Mouse (Mus musculus): ENCODE measurements at regions not wholly inside any gene's neighbourhood (a gene's known extent, or its start where the extent isn't known, plus 50 kb on each side); places are given as distances from the start of the nearest gene placed in this dataset.

GRCm38 (mm10) chr4:95163403-95163802 lies 111.4 kb upstream of the Jun start:
- Histone ChIP-seq H3K4me3 (no peak overlapping the region), H3K79me2 (replicated peaks; ENCODE audit: control insufficient read depth, insufficient read depth, low read length) (no peaks in the 10 kb centered on the region), H3K27me3 (ENCODE audit: control insufficient read depth, insufficient read depth, low read length) (no peaks in the 10 kb centered on the region), H3K27ac (no peak overlapping the region), H3K36me3 (ENCODE audit: control insufficient read depth, insufficient read depth, low read length) (peaks cover 3% of the 10 kb centered on the region), H3K4me1 (ENCODE audit: control insufficient read depth, insufficient read depth, low read length) (peaks cover 9% of the 10 kb centered on the region), H3K9ac (ENCODE audit: low read depth, low read length) (no peak overlapping the region)
- no peak for DNase-seq
- TF ChIP-seq CTCF (IDR thresholded peaks at IDR 0.05): no peak
- no peak for TF ChIP-seq POLR2A (IDR thresholded peaks at IDR 0.05; ENCODE audit: insufficient read depth, low read depth, low read length)
- TF ChIP-seq EP300 (IDR thresholded peaks at IDR 0.05; ENCODE audit: insufficient read depth, low read depth, low read length): no peak
- 57% methylated on average over 4 of the region's 4 CpGs for WGBS
- intact Hi-C loops (cut with DNase I): loop anchor here (5.0 to 10.0 kb wide), 5 partner anchors 119 to 711 kb away; partner anchors contain the start of gene Fggy

- no peak for TF ChIP-seq CTCF (IDR thresholded peaks at IDR 0.05)
- TF ChIP-seq EP300 (IDR thresholded peaks at IDR 0.05; ENCODE audit: insufficient read depth, low read depth, low read length): no peak
- no peak for TF ChIP-seq POLR2A (IDR thresholded peaks at IDR 0.05; ENCODE audit: insufficient read depth, low read depth, low read length)
- Histone ChIP-seq H3K36me3 (ENCODE audit: control insufficient read depth, insufficient read depth, low read length) (no peaks in the 10 kb centered on the region), H3K4me1 (ENCODE audit: control insufficient read depth, insufficient read depth, low read length) (no peaks in the 10 kb centered on the region), H3K79me2 (replicated peaks; ENCODE audit: control insufficient read depth, insufficient read depth, low read length) (no peaks in the 10 kb centered on the region), H3K4me3 (no peak overlapping the region), H3K27ac (no peak overlapping the region), H3K9ac (ENCODE audit: low read depth, low read length) (no peak overlapping the region), H3K27me3 (ENCODE audit: control insufficient read depth, insufficient read depth, low read length) (no peaks in the 10 kb centered on the region)
- 93% methylated on average over 5 of the region's 5 CpGs for WGBS
- no peak for DNase-seq
- intact Hi-C loops (cut with DNase I): loop anchor here (10.0 kb wide), 2 partner anchors 558 to 708 kb away; no protein-coding TSS in a partner anchor
Measured at GRCm38 (mm10) chr4:95166503-95166902, 114.5 kb upstream of the Jun start.

- Histone ChIP-seq H3K79me2 (replicated peaks; ENCODE audit: control insufficient read depth, insufficient read depth, low read length) (no peaks in the 10 kb centered on the region), H3K27ac (no peak overlapping the region), H3K4me3 (no peak overlapping the region), H3K27me3 (ENCODE audit: control insufficient read depth, insufficient read depth, low read length) (no peaks in the 10 kb centered on the region), H3K4me1 (ENCODE audit: control insufficient read depth, insufficient read depth, low read length) (no peaks in the 10 kb centered on the region), H3K36me3 (ENCODE audit: control insufficient read depth, insufficient read depth, low read length) (no peaks in the 10 kb centered on the region), H3K9ac (ENCODE audit: low read depth, low read length) (no peak overlapping the region)
- no peak for DNase-seq
- no peak for TF ChIP-seq CTCF (IDR thresholded peaks at IDR 0.05)
- no peak for TF ChIP-seq EP300 (IDR thresholded peaks at IDR 0.05; ENCODE audit: insufficient read depth, low read depth, low read length)
- TF ChIP-seq POLR2A (IDR thresholded peaks at IDR 0.05; ENCODE audit: insufficient read depth, low read depth, low read length): no peak
- intact Hi-C loops (cut with DNase I): loop anchor here (10.0 kb wide), 2 partner anchors 558 to 708 kb away; no protein-coding TSS in a partner anchor
- WGBS: 92% methylated on average over 1 of the region's 1 CpGs
Measured at GRCm38 (mm10) chr4:95167216-95167615, 115.2 kb upstream of the Jun start.

GRCm38 (mm10) chr4:95169702-95170101 lies 117.7 kb upstream of the Jun start:
- Histone ChIP-seq H3K4me1 (ENCODE audit: control insufficient read depth, insufficient read depth, low read length) (no peaks in the 10 kb centered on the region), H3K79me2 (replicated peaks; ENCODE audit: control insufficient read depth, insufficient read depth, low read length) (no peaks in the 10 kb centered on the region), H3K4me3 (no peak overlapping the region), H3K27me3 (ENCODE audit: control insufficient read depth, insufficient read depth, low read length) (no peaks in the 10 kb centered on the region), H3K9ac (ENCODE audit: low read depth, low read length) (no peak overlapping the region), H3K27ac (no peak overlapping the region), H3K36me3 (ENCODE audit: control insufficient read depth, insufficient read depth, low read length) (no peaks in the 10 kb centered on the region)
- 35% methylated on average over 2 of the region's 2 CpGs for WGBS
- no peak for DNase-seq
- intact Hi-C loops (cut with DNase I): loop anchor here (10.0 kb wide), 2 partner anchors 555 to 705 kb away; no protein-coding TSS in a partner anchor
- TF ChIP-seq CTCF (IDR thresholded peaks at IDR 0.05) (no peak), POLR2A (IDR thresholded peaks at IDR 0.05; ENCODE audit: insufficient read depth, low read depth, low read length) (no peak), EP300 (IDR thresholded peaks at IDR 0.05; ENCODE audit: insufficient read depth, low read depth, low read length) (no peak)

- TF ChIP-seq CTCF (IDR thresholded peaks at IDR 0.05) (no peak), POLR2A (IDR thresholded peaks at IDR 0.05; ENCODE audit: insufficient read depth, low read depth, low read length) (no peak), EP300 (IDR thresholded peaks at IDR 0.05; ENCODE audit: insufficient read depth, low read depth, low read length) (no peak)
- 59% methylated on average over 2 of the region's 2 CpGs for WGBS
Measured at GRCm38 (mm10) chr4:95177753-95178152, 125.7 kb upstream of the Jun start.

GRCm38 (mm10) chr4:95178467-95178866 lies 126.4 kb upstream of the Jun start:
- TF ChIP-seq EP300 (IDR thresholded peaks at IDR 0.05; ENCODE audit: insufficient read depth, low read depth, low read length) (no peak), POLR2A (IDR thresholded peaks at IDR 0.05; ENCODE audit: insufficient read depth, low read depth, low read length) (no peak), CTCF (IDR thresholded peaks at IDR 0.05) (no peak)
- intact Hi-C loops (cut with DNase I): no loop called here
- H3K27me3 ChIP-seq (ENCODE audit: control insufficient read depth, insufficient read depth, low read length): no peaks in the 10 kb centered on the region

More at GRCm38 (mm10) chr4:95177753-95178152, 125.7 kb upstream of the Jun start:
- Histone ChIP-seq H3K4me3 (no peak overlapping the region), H3K9ac (ENCODE audit: low read depth, low read length) (no peak overlapping the region), H3K79me2 (replicated peaks; ENCODE audit: control insufficient read depth, insufficient read depth, low read length) (no peaks in the 10 kb centered on the region), H3K4me1 (ENCODE audit: control insufficient read depth, insufficient read depth, low read length) (no peaks in the 10 kb centered on the region), H3K36me3 (ENCODE audit: control insufficient read depth, insufficient read depth, low read length) (no peaks in the 10 kb centered on the region), H3K27ac (no peak overlapping the region), H3K27me3 (ENCODE audit: control insufficient read depth, insufficient read depth, low read length) (no peaks in the 10 kb centered on the region)
- no peak for DNase-seq
- intact Hi-C loops (cut with DNase I): no loop called here

More at GRCm38 (mm10) chr4:95178467-95178866, 126.4 kb upstream of the Jun start:
- H3K4me1 ChIP-seq (ENCODE audit: control insufficient read depth, insufficient read depth, low read length): no peaks in the 10 kb centered on the region
- no peaks in the 10 kb centered on the region for H3K36me3 ChIP-seq (ENCODE audit: control insufficient read depth, insufficient read depth, low read length)
- H3K27ac ChIP-seq: no peak overlapping the region
- no peak overlapping the region for H3K9ac ChIP-seq (ENCODE audit: low read depth, low read length)
- DNase-seq: no peak
- H3K4me3 ChIP-seq: no peak overlapping the region
- WGBS: 54% methylated on average over 3 of the region's 3 CpGs
- no peaks in the 10 kb centered on the region for H3K79me2 ChIP-seq (replicated peaks; ENCODE audit: control insufficient read depth, insufficient read depth, low read length)
